Mouse (Mus musculus) lung, postnatal 4 days (tissue): ENCODE measurements around the gene Cdk19.
A peak's percentile ranks its signal among the peaks of the same experiment; 100 is the strongest.

Source experiments
- DNase-seq, 2 experiments: peaks; one replicate each; pipeline ENCODE4 v3.0.0; 2021

Cdk19 gene

GRCm38 (mm10) chr10:40349631-40350177 lies 10.3 kb downstream of the Cdk19 start:
- peak; percentile 72 to 78 for DNase-seq

DNA sequence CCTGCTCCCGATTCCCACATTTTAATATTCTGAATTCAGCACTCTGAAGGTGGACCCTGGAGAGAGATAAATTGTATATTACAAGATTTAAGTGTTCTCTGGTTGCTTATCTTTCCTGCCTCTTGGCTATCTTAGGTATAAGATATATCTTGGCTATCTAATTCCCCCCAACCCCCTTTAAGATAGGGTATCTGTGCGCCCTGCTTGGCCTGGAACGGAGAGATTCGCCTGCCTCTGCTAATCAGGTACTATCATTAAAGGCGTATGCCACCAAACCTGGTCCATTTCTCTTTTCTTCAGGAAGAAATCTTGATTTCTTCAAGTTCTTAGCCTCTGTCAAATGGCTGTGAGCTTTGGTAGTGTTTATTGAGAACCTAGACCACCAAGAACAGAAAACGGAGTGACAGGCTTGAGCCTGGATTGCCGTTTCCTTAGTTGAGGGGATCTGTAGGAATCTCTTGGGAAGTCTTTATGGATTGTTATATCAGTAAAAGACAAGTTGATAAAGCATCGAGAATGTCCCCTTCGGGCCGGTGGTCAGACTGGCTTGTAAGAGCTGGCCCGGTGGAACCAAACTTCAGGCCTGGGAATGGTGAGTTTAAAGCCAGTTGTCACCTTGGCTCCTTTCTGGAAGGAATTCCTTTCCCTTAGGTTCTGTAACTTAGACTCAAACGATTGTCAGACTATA lies 11.0 kb downstream of the Cdk19 start:
- no peak for DNase-seq

- no peak for DNase-seq
Measured at GRCm38 (mm10) chr10:40351156-40351555, 11.8 kb downstream of the Cdk19 start.

DNA sequence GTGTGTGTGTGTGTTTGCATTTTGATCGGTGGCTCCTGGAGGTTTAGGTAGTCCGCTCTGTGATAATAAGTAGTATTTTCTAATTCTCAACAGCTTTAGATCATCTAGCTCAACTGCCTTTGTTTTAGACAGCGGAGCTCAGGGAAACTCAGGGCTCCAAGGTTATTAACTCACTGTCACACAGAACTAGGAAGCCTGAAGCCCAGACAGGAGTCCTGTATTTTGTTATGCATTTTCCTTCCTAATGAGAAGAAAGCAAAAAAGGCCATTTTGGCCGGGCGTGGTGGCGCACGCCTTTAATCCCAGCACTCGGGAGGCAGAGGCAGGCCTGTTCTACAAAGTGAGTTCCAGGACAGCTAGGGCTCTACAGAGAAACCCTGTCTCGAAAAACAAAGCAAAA lies 14.7 kb downstream of the Cdk19 start:
- no peak for DNase-seq

DNA sequence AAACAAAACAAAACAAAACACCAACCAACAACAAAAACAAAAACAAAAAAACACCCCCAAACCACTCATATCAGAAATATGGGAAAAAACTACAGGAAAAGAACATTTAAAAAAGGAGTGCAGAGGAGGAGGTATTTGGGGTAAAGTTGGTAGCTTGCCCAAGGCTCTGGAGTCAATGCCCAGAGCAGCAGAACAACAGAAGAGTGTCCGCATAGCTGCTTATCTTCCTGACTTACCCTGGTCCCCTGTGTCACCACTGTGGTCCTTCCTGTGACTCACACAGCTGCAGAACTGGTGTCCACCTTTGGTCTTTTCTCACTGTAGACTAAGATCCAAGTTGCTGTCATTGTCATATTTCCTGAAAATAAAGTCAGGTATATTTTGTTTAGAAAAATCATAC lies 15.2 kb downstream of the Cdk19 start:
- DNase-seq = no peak

DNA sequence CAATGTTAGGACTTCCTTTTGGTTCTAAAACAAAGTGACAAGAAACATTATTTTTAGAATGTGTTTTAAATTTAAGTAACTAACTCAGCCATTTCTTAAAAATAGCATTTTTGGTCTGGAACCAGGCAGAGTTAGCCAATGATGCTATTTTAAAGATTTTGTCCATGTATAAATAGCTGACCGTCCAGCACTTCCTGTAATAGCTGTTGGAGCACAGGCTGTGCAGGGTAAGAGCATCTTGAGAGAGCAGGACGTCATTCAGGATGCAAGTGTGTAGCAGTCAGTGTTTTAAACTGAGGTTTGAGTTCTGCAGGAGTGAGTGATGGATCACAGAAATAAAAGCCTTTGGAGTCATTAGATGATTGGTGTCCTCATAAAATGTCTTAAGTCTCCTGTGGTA lies 18.8 kb downstream of the Cdk19 start:
- DNase-seq = no peak

DNA sequence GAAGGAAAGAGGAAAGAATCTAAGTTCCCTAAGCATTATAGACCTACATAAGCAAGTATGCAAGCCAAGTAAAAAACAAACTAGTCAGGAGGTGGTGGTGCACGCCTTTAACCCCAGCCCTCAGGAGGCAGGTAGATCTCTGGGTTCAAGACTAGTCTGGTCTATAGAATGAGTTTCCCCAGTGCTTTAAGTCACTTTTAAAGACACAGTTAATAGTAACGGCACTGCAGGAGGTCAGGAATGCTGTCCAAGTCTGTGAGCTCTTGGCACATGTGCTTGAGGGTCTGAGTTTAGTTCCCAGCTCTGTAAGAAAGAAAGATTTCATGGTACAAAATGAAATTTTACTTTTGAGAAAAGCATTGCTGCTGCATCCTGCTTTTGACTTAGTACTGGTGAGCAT lies 19.8 kb downstream of the Cdk19 start:
- no peak for DNase-seq

- DNase-seq = no peak
Measured at GRCm38 (mm10) chr10:40363004-40363403, 23.6 kb downstream of the Cdk19 start.

DNA sequence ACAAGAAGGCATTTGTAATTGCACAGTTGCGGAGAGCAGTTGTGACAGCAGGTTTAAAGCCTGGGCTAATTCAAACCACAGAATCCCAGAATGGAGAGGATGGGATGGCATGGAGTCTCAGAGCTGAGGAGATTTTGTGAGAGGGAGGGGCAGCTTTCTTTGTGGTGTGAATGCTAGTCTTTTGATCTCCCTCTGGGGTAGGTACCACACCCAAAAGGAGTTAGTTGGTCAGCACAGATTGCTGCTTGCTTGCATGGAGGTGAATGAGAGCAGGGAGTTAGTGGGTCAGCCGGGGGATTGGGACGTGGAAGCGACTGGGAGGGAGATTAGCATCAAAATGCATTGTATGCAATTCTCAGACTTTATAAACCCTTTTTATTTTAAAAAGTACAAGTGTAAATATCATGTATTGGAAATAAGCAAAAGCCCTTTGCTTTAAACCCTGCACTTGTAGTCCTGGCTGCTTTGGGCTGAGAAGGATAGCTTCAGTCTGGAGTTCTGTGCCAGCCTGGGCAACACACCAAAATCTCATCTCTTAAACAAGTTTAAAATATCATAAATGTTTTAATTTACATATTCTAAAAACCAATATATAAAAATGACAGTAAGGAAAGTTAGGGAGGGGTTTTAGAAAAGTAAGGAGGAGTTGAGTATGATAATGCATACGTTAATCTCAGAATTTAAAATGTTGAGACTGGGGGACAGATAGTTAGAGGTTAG lies 25.4 kb downstream of the Cdk19 start:
- no peak for DNase-seq

GRCm38 (mm10) chr10:40365991-40366390 lies 26.6 kb downstream of the Cdk19 start:
- DNase-seq = no peak

DNA sequence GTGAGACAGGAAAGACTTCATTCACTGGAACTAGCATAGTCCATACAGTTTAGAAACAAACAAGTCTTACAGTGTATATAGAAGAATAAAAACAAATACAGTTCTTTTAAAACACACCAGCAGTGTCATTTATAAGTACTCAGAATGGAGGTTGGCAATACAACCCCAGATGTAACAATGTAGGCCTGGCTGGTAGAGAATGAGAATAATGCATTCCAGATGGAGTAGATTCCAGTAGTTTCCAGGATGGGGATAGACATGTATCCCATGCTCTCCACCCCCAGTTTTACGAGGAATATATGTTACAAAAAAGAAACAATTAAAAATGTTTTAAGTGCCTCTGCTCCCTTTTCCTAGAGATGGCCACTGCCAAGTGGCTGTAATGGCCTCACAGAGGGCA lies 29.2 kb downstream of the Cdk19 start:
- DNase-seq = no peak

- DNase-seq = no peak
Measured at GRCm38 (mm10) chr10:40370156-40370555, 30.8 kb downstream of the Cdk19 start.

- DNase-seq = no peak
Measured at GRCm38 (mm10) chr10:40371184-40371913, 32.0 kb downstream of the Cdk19 start.

GRCm38 (mm10) chr10:40371914-40372675 lies 32.7 kb downstream of the Cdk19 start:
- DNase-seq = no peak

GRCm38 (mm10) chr10:40373749-40374148 lies 34.4 kb downstream of the Cdk19 start:
- no peak for DNase-seq

GRCm38 (mm10) chr10:40374828-40375227 lies 35.5 kb downstream of the Cdk19 start:
- no peak for DNase-seq

GRCm38 (mm10) chr10:40376286-40376685 lies 36.9 kb downstream of the Cdk19 start:
- DNase-seq = no peak

- DNase-seq = no peak
Measured at GRCm38 (mm10) chr10:40378284-40378683, 38.9 kb downstream of the Cdk19 start.

DNA sequence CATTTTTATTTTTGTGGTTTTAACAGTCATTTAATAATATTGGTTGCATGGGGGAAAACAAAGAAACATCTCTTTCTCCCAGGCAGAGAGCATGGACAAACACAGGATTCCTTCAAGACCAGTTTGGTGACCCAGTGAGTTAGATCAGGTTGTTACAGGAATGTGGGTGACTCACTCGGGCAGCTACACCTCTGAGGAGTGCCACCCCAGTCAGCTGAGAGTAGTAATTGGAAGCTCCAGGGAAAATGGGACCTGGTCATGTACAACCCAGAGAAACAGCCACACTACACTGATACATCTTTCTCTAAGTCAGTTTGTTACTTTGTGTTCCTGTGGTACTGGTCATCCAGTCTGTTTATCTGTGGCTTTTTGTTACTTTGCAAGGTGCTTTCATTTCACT lies 40.3 kb downstream of the Cdk19 start:
- DNase-seq = no peak

DNA sequence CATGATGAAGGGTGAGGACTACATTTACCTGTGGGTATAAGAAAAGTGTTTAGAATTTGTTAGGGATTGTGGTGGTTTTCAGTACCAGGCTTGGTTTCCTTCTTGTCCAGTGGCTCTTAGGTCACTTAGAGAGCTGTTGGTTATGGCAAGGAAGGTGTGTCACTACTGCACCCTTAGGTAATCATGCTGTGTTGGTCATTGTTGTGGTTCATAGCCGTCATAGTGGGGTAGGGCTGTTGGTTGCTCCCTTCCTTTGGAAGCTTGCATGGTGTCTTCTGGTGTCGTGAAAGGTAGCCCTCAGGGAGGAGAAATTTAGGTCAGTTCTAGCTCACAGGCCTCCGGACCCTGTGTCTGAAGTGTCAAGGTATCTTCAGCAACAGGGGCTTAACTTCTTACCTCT lies 46.0 kb downstream of the Cdk19 start:
- no peak for DNase-seq

GRCm38 (mm10) chr10:40386126-40386525 lies 46.8 kb downstream of the Cdk19 start:
- DNase-seq = no peak

GRCm38 (mm10) chr10:40393447-40394143 lies 54.2 kb downstream of the Cdk19 start:
- no peak for DNase-seq
